Mouse (Mus musculus) erythroblast, embryonic 14.5 days (primary cell): ENCODE data around the gene Agpat2. TPM values are rescaled to one million over a fixed set of nuclear protein-coding genes. Genes with fewer than 3 reads are reported as not detected.

Source experiments
- H3K27me3 ChIP-seq: 2 replicates; pipeline ENCODE4 v1.6.1; 2012; ENCODE audit warnings: inconsistent platforms; ENCODE audit not compliant: control insufficient read depth
- H3K36me3 ChIP-seq: 2 replicates; pipeline ENCODE4 v1.6.1; 2012; ENCODE audit warnings: mild to moderate bottlenecking, inconsistent platforms; ENCODE audit not compliant: control insufficient read depth
- H3K4me1 ChIP-seq: 2 replicates; pipeline ENCODE4 v1.6.1; 2012; ENCODE audit warnings: inconsistent platforms; ENCODE audit not compliant: control insufficient read depth
- H3K4me3 ChIP-seq: replicated peaks from 2 replicates; pipeline ENCODE3; 2012; ENCODE audit warnings: moderate library complexity, mild to moderate bottlenecking, inconsistent platforms
- H3K9me3 ChIP-seq: 2 replicates; pipeline ENCODE4 v1.6.1; 2012; ENCODE audit warnings: low read length, inconsistent platforms, mixed read lengths; ENCODE audit not compliant: control insufficient read depth
- GATA1 ChIP-seq: IDR thresholded peaks from 2 replicates; pipeline ENCODE4 v1.6.1; 2012; ENCODE audit warnings: low read length, inconsistent platforms, mixed read lengths
- TAL1 ChIP-seq: IDR thresholded peaks from 3 replicates; pipeline ENCODE4 v1.6.1; 2012; ENCODE audit warnings: low read length, inconsistent platforms, mixed read lengths
- polyA plus RNA-seq: library from polyadenylated mRNA; stranded (reverse); fragments of >175 nt; gene quantifications from 2 replicates; pipeline ENCODE4 v1.2.3, GENCODE M21; 2012

The Agpat2 gene
- polyA plus RNA-seq, 1 experiment: 0.02 TPM

DNA sequence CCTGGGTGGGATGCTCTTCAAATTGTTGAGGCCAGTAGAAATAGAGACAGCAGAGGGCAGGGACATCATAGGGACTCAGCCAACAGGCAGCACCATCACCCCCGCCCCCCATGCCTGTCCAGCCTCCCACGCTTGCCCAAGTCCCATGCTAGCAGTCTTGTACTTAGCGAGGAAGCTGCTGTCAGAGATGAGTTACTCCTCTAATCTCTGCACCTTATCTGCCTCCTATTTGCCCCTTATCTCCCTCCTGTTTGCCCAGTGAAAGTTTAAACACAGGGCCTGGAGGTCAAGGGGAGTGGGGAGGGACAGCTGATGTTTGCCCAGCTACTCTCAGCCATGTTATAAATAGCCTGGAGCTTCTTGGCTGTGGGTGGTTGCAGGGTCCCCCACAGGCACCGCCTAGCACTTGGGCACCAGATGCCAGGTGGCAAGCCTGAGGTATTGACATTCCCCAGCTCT is 47.7 kb downstream of the Agpat2 start:
- H3K4me3 ChIP-seq: no peak overlapping the region
- H3K27me3 ChIP-seq: no peaks in the 10 kb centered on the region
- H3K9me3 ChIP-seq: no peaks in the 10 kb centered on the region
- H3K36me3 ChIP-seq: no peaks in the 10 kb centered on the region
- no peaks in the 10 kb centered on the region; the same call in 1 of the 2 replicates for H3K4me1 ChIP-seq
- TF ChIP-seq TAL1 (no peak), GATA1 (no peak)

DNA sequence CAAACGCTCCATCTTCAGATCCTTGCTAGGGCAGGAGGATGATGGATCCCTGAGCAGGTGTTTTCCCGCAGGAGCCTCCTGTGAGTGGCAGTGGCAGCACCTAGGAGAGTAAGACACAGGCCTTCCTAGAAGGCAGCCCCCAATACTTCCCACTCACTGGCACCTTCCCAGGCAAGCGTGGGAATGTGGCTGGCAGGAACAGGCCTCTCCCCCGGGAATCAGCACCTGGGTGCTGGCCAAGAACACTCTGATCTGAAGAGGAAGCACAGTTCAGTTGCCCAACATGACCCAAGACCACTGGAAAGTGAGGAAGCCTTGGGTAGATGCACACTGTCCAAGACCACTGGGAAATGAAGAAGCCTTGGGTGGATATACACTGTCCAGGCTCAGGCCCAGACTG is 49.1 kb downstream of the Agpat2 start:
- Histone ChIP-seq H3K9me3 (no peaks in the 10 kb centered on the region), H3K27me3 (no peaks in the 10 kb centered on the region), H3K4me1 (no peaks in the 10 kb centered on the region; the same call in 1 of the 2 replicates), H3K36me3 (no peaks in the 10 kb centered on the region), H3K4me3 (no peak overlapping the region)
- TF ChIP-seq TAL1 (no peak), GATA1 (no peak)

DNA sequence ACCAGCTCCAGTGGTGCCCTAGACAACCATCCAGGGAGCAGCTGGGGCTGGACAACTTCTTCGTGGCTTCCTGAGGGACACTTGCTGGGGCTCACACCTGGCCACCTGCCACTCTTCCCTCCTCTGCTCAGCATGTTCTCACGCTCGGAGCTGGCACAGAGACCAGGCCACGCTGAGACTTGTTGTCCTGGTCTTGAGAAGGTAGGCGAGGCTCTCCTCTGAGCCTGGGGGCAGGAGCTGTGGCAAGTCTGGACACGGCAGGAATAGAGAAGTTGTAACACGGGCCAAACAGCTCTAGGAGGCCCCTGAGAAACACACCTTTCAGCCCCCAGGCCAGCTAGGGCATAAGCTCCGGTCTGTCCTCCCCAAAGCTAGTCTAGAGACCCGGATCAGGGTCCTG is 50.3 kb downstream of the Agpat2 start:
- H3K4me1 ChIP-seq: no peaks in the 10 kb centered on the region; the same call in 1 of the 2 replicates
- TF ChIP-seq TAL1 (no peak), GATA1 (no peak)
- no peaks in the 10 kb centered on the region for H3K27me3 ChIP-seq

DNA sequence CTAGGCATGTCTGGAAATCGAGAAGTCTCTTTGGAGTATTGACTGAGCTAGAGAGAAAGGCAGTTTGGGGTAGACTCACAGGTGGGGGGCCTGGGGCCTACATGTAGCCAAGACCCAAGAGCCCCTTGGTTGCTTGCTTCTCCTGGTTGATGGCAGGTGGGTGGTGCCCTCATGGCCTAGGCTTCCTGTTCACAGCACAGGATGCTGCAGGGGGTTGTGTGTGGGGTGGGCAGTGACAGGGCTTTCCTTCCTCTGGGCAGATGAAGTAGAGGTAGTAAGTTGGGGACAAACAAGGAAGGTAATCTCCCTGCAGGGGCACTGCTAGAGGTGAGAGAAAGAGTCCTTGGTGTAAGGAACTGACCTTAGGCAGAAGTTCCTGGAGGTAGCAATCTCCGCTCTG is 52.2 kb downstream of the Agpat2 start:
- Histone ChIP-seq H3K27me3 (no peaks in the 10 kb centered on the region), H3K9me3 (no peaks in the 10 kb centered on the region), H3K4me1 (no peaks in the 10 kb centered on the region; the same call in 1 of the 2 replicates), H3K36me3 (no peaks in the 10 kb centered on the region), H3K4me3 (no peak overlapping the region)
- TF ChIP-seq TAL1: no peak

More for the DNA sequence above, 50.3 kb downstream of the Agpat2 start:
- H3K36me3 ChIP-seq: no peaks in the 10 kb centered on the region
- no peak overlapping the region for H3K4me3 ChIP-seq
- no peaks in the 10 kb centered on the region for H3K9me3 ChIP-seq

DNA sequence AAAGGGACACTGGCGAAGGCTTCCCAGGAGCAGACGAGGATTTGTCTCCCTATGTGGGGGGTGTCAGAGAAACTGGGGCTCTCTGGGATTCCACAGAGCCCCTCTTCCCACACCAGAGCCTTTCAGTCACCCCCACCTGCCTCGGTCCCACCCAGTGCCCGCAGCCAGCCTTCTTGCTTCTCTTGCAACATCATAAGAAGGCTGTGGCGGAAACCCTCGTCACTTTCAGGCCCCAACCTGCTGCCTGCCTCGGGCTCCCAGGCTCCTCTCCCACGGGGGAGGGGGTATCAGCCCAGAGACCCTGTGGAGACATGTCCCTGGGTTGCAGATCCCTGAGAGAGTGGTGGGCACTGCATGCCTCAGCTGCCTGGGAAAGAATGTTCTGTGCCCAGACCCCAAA is 52.8 kb downstream of the Agpat2 start:
- H3K4me1 ChIP-seq: no peaks in the 10 kb centered on the region; the same call in 1 of the 2 replicates
- no peak for TF ChIP-seq TAL1
- TF ChIP-seq GATA1: no peak
- no peak overlapping the region for H3K4me3 ChIP-seq
- H3K27me3 ChIP-seq: no peaks in the 10 kb centered on the region
- no peaks in the 10 kb centered on the region for H3K36me3 ChIP-seq
- no peaks in the 10 kb centered on the region for H3K9me3 ChIP-seq

DNA sequence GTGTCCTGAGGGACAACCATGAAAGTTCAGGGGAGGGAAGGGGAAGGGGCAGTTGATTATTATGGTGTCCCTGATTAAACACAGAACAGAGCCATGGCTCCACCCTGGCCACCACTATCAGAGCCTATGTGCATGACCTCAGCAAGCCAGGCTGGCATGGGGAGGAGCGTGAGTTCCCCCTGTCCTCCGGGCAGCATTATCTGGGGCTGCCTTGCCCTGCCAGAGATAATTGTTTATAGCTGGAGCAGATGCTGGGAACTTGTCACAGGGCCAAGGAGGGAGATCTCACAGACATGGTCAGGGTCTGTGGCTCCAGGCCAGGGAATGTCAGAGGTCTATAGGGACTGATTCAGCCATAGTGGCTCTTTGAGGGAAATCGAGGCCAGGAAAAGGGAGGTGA is 53.4 kb downstream of the Agpat2 start:
- Histone ChIP-seq H3K9me3 (no peaks in the 10 kb centered on the region), H3K4me1 (no peaks in the 10 kb centered on the region; the same call in 1 of the 2 replicates), H3K27me3 (no peaks in the 10 kb centered on the region), H3K36me3 (no peaks in the 10 kb centered on the region), H3K4me3 (no peak overlapping the region)
- TF ChIP-seq TAL1 (no peak), GATA1 (no peak)

DNA sequence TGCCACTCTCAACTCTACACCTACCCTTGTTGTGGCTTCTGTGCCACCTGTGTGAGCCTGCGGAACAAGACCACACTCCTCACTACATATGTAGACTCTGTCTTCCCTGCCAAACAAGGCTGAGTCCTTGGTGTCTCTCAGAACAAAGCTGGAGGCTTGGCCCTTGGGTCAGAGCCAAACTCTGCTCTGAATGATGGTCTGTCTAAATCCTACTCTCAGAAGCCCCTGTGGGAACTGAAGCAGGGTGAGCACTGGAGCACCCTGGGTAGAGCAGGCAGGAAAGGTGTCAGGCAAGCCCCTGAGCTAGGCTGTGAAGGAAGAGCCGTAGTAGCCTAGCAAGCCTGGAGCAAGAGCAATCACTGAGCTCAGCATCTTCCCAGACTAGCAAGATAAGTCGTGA is 54.0 kb downstream of the Agpat2 start:
- H3K36me3 ChIP-seq: no peaks in the 10 kb centered on the region
- no peaks in the 10 kb centered on the region; the same call in 1 of the 2 replicates for H3K4me1 ChIP-seq
- no peak overlapping the region for H3K4me3 ChIP-seq
- no peaks in the 10 kb centered on the region for H3K9me3 ChIP-seq
- H3K27me3 ChIP-seq: no peaks in the 10 kb centered on the region
- TF ChIP-seq TAL1: no peak
- TF ChIP-seq GATA1: no peak

DNA sequence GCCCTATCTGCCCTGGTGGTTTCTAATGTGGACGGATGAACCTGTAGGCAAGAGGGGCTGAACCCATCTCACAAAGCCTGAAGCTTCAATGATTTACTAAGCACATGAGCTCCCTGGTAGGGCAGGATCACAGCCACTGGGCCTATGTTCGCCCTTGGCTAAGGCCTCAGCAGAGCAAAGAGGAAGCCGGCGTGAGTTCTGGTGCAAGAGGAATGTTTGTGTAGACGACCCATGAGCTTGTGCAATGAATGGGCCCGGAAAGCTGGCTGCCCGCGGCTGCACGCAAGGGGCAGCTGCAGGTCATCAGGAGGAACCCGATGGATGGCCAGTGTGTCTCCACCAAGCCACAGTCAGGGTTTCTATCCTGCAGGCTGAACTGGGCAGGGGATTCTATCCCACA is 54.4 kb downstream of the Agpat2 start:
- no peaks in the 10 kb centered on the region for H3K9me3 ChIP-seq
- no peak for TF ChIP-seq TAL1
- TF ChIP-seq GATA1: no peak
- no peak overlapping the region for H3K4me3 ChIP-seq
- H3K4me1 ChIP-seq: no peaks in the 10 kb centered on the region; the same call in 1 of the 2 replicates
- no peaks in the 10 kb centered on the region for H3K27me3 ChIP-seq
- no peaks in the 10 kb centered on the region for H3K36me3 ChIP-seq

DNA sequence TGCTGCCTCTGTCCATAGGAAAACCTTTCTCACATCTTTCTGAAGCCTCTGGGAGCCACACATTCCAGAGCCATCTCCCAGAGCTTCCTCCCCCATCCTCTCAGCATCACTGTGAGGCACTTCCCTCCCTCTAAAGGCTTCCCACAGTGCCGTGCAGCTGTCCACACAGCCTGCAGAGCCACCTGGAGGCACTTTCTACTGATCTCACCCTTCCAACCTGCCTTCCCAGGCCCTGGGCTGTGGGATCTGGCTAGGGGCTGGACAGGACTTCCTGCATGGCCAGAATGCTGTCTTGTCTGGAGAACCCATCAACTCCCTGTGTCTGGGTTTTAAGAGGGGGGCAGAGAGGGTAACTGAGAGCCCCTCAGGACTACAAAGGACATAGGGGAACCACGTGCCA is 56.7 kb downstream of the Agpat2 start:
- Histone ChIP-seq H3K9me3 (no peaks in the 10 kb centered on the region), H3K4me3 (no peak overlapping the region), H3K36me3 (no peaks in the 10 kb centered on the region), H3K27me3 (no peaks in the 10 kb centered on the region), H3K4me1 (no peaks in the 10 kb centered on the region)
- no peak for TF ChIP-seq TAL1
- TF ChIP-seq GATA1: no peak

DNA sequence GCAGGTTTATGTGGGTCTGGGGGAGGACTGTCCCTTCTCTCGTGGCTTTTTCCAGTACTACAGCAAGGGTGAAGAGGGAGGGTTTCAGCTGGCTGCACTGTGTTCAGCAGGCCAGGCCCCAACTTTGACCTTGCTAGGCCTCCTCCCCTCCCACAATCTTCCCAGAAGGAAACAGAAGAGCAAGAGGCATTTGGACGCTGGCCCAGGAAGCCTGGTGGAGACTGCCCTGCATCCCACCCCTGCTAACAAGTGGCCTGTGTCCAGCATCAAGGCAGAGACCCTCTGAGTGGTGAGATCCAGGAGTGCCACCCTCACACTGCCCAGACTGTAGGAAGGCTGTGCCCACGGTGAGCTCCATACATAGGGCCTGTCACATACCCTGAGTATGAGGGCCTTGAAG is 60.0 kb downstream of the Agpat2 start:
- no peak overlapping the region for H3K4me3 ChIP-seq
- no peaks in the 10 kb centered on the region for H3K4me1 ChIP-seq
- no peaks in the 10 kb centered on the region for H3K36me3 ChIP-seq
- no peaks in the 10 kb centered on the region for H3K9me3 ChIP-seq
- TF ChIP-seq TAL1 (no peak), GATA1 (no peak)
- no peaks in the 10 kb centered on the region for H3K27me3 ChIP-seq

DNA sequence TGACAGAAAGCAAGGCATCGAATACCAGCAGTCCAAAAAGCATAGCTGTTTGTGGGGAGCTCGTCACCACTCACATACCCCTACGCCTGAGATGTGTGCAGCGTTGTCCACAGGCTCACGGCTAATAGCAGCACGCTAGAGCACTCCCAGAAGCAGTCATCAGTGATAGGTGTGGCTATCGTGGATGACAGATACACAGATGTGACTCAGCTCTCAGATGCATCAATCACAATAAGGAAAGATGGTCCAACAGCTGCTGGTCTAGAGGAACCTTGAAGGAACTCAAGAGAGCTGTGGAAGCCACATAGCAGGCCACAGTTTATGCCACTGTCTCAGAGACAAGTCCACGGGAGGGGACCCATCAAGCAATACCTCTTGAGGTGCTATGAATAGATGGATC is 60.4 kb downstream of the Agpat2 start:
- no peak overlapping the region for H3K4me3 ChIP-seq
- no peak for TF ChIP-seq TAL1
- TF ChIP-seq GATA1: no peak
- H3K4me1 ChIP-seq: no peaks in the 10 kb centered on the region

More for the DNA sequence above, 60.4 kb downstream of the Agpat2 start:
- no peaks in the 10 kb centered on the region for H3K27me3 ChIP-seq
- H3K9me3 ChIP-seq: no peaks in the 10 kb centered on the region
- H3K36me3 ChIP-seq: no peaks in the 10 kb centered on the region
